Mouse (Mus musculus): Measurements from ENCODE around the gene Olfr945. TPM values are rescaled to one million over a fixed set of nuclear protein-coding genes. Genes with fewer than 3 reads are reported as not detected.

Gene Olfr945
- not detected in 2 replicates for total RNA-seq (2023)

GRCm38 (mm10) chr9:39276718-39277117 is at the start of gene Olfr945:
Gene Olfr945 (minus strand): TSS chr9:39276818.

GRCm38 (mm10) chr9:39325945-39326344 is 49.3 kb upstream of the Olfr945 start, which contains the start of gene Olfr948:
Gene Olfr948 (minus strand): TSS chr9:39326045.

DNA sequence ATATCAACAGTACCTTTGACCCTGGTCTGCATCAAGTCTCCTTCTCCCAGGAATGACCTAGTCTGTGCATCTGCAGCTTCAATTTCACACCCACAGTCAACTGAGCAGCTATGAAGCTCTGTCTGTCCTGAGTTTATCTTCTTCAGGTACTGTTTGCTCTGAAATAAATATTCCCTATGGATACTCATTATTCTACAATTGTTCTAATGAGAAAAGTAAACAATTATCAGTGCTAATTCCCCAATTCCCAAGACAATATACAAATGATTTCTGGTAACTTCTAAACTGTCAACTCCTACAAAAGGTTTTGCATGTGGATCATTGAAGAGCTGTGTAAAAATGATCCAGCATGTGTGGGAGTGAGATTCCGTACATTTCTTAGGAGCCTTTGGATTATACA is 26.7 kb downstream of the Olfr945 start, which contains the start of gene Olfr1537:
Gene Olfr1537, minus strand, starts transcription at position 101 of the 400 bp plus-strand sequence.

Other genes with a start within 250 kb of the Olfr945 start
- not detected in 2 replicates for gene Olfr937, start 211.9 kb downstream of the Olfr945 start, total RNA-seq (2023)
- gene Olfr938, start 197.9 kb downstream of the Olfr945 start, total RNA-seq (2023), result not detected in 2 replicates
- not detected in 2 replicates for gene Olfr27, start 148.7 kb downstream of the Olfr945 start, total RNA-seq (2023)
- gene Olfr943, start 110.5 kb downstream of the Olfr945 start, total RNA-seq (2023), result not detected in 2 replicates
- gene Olfr944, start 74.9 kb downstream of the Olfr945 start, total RNA-seq (2023), result not detected in 2 replicates
- gene Olfr1537, start 26.8 kb downstream of the Olfr945 start, total RNA-seq (2023), result not detected in 2 replicates
- gene Olfr948, start 49.2 kb upstream of the Olfr945 start, total RNA-seq (2023), result not detected in 2 replicates
- gene Olfr951, start 110.6 kb upstream of the Olfr945 start, total RNA-seq (2023), result not detected in 2 replicates
- not detected in 2 replicates for gene Olfr952, start 150.3 kb upstream of the Olfr945 start, total RNA-seq (2023)
- not detected in 2 replicates for gene Olfr954, start 179.9 kb upstream of the Olfr945 start, total RNA-seq (2023)
- gene Olfr955, start 195.1 kb upstream of the Olfr945 start, total RNA-seq (2023), result not detected in 2 replicates
- gene Olfr44, start 217.2 kb upstream of the Olfr945 start, total RNA-seq (2023), result not detected in 2 replicates
- gene Olfr957, start 239.0 kb upstream of the Olfr945 start, total RNA-seq (2023), result not detected in 2 replicates

Data from neutrophil, adult 65 days (primary cell).